Mouse (Mus musculus): ENCODE measurements around the gene Olfr481. TPM values are rescaled to one million over a fixed set of nuclear protein-coding genes. Genes with fewer than 3 reads are reported as not detected.

The Olfr481 gene
- polyA plus RNA-seq (2015; fragmentation: Nextera tagmentation; extraction: Ambion mirVana) = not detected in 2 replicates

- H3K27me3 ChIP-seq (ENCODE audit: insufficient read depth, low read length) = no peaks in the 10 kb centered on the region
- no peaks in the 10 kb centered on the region for H3K9me3 ChIP-seq (ENCODE audit: low read length)
- H3K27ac ChIP-seq (ENCODE audit: low read depth) = no peak within 1 kb of the TSS
- no peak within 1 kb of the TSS for H3K4me2 ChIP-seq (ENCODE audit: low read depth, low read length)
- DNase-seq = no peak
- no peak within 1 kb of the TSS for H3K9ac ChIP-seq (replicated peaks)
- H3K4me3 ChIP-seq (ENCODE audit: low read depth, low read length) = no peak within 1 kb of the TSS
- TF ChIP-seq CTCF (IDR thresholded peaks at IDR 0.05; ENCODE audit: low read depth) = no peak
- no peaks in the 10 kb centered on the region for H3K4me1 ChIP-seq (ENCODE audit: insufficient read depth)
- H3K36me3 ChIP-seq (replicated peaks; ENCODE audit: insufficient read depth, low read length) = no peaks in the 10 kb centered on the region
- no peak for ATAC-seq
Observed at GRCm38 (mm10) chr7:108079555-108079954, at the start of gene Olfr481. TSS of gene Olfr481 (plus strand) at chr7:108079855.

DNA sequence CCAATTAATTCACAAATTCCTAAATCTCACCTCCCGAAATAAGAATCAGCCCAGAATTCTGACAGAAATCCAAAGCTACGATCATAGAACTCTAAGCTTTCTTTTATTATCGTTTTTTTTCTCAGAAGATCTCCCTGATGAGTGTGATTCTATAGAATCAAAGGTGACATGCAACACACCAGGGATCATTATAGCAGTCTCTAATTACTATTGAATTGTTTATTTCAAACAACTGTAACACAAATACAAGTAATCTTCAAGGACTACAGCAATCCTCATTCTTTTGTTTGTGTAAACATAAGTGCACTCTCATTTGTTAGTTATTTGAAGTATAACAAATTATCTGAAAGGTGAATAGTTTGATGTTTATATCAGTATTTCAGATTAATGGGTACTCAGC is 45.8 kb upstream of the Olfr481 start, which contains the start of gene Olfr478:
TSS of gene Olfr478 (minus strand) at position 101 of the 400 bp plus-strand sequence.
- DNase-seq (no peak), ATAC-seq (no peak)
- H3K27me3 ChIP-seq (ENCODE audit: insufficient read depth, low read length) = no peaks in the 10 kb centered on the region
- 0 out of 2 replicates have a peak, but pooled peaks cover 3% of the 10 kb centered on the region for H3K9me3 ChIP-seq (ENCODE audit: low read length)
- H3K4me2 ChIP-seq (ENCODE audit: low read depth, low read length) = no peak within 1 kb of the TSS
- H3K9ac ChIP-seq (replicated peaks) = no peak within 1 kb of the TSS
- WGBS (ENCODE audit: insufficient replicate concordance) = 57% methylated on average over 3 of the region's 3 CpGs
- no peak for TF ChIP-seq EP300 (IDR thresholded peaks at IDR 0.05; ENCODE audit: low read depth)
- H3K4me1 ChIP-seq (ENCODE audit: insufficient read depth) = no peaks in the 10 kb centered on the region
- no peaks in the 10 kb centered on the region for H3K36me3 ChIP-seq (replicated peaks; ENCODE audit: insufficient read depth, low read length)
- H3K27ac ChIP-seq (ENCODE audit: low read depth) = no peak within 1 kb of the TSS
- no peak within 1 kb of the TSS for H3K4me3 ChIP-seq (ENCODE audit: low read depth, low read length)

GRCm38 (mm10) chr7:108050393-108050792 is 29.3 kb upstream of the Olfr481 start, which contains the start of gene Olfr479:
TSS of gene Olfr479 (plus strand) at chr7:108050693.
- H3K27ac ChIP-seq (ENCODE audit: low read depth) = no peak within 1 kb of the TSS
- H3K4me3 ChIP-seq (ENCODE audit: low read depth, low read length) = no peak within 1 kb of the TSS
- TF ChIP-seq CTCF (IDR thresholded peaks at IDR 0.05; ENCODE audit: low read depth) = no peak
- no peak for TF ChIP-seq EP300 (IDR thresholded peaks at IDR 0.05; ENCODE audit: low read depth)
- WGBS (ENCODE audit: insufficient replicate concordance) = 82% methylated on average over 2 of the region's 2 CpGs
- DNase-seq = no peak
- H3K9ac ChIP-seq (replicated peaks) = no peak within 1 kb of the TSS
- H3K4me1 ChIP-seq (ENCODE audit: insufficient read depth) = no peaks in the 10 kb centered on the region
- no peaks in the 10 kb centered on the region for H3K27me3 ChIP-seq (ENCODE audit: insufficient read depth, low read length)
- H3K4me2 ChIP-seq (ENCODE audit: low read depth, low read length) = no peak within 1 kb of the TSS
- no peak for ATAC-seq
- H3K9me3 ChIP-seq (ENCODE audit: low read length) = no peaks in the 10 kb centered on the region
- no peaks in the 10 kb centered on the region for H3K36me3 ChIP-seq (replicated peaks; ENCODE audit: insufficient read depth, low read length)

GRCm38 (mm10) chr7:108067246-108067645 is 12.4 kb upstream of the Olfr481 start, which contains the start of gene Olfr480:
TSS of gene Olfr480 (minus strand) at chr7:108067346.
- no peaks in the 10 kb centered on the region for H3K9me3 ChIP-seq (ENCODE audit: low read length)
- H3K36me3 ChIP-seq (replicated peaks; ENCODE audit: insufficient read depth, low read length) = no peaks in the 10 kb centered on the region
- DNase-seq (no peak), ATAC-seq (no peak)
- TF ChIP-seq EP300 (IDR thresholded peaks at IDR 0.05; ENCODE audit: low read depth) (no peak), CTCF (IDR thresholded peaks at IDR 0.05; ENCODE audit: low read depth) (no peak)
- no peak within 1 kb of the TSS for H3K4me3 ChIP-seq (ENCODE audit: low read depth, low read length)
- H3K9ac ChIP-seq (replicated peaks) = no peak within 1 kb of the TSS
- no peaks in the 10 kb centered on the region for H3K27me3 ChIP-seq (ENCODE audit: insufficient read depth, low read length)
- 57% methylated on average over 1 of the region's 1 CpGs for WGBS (ENCODE audit: insufficient replicate concordance)
- H3K4me1 ChIP-seq (ENCODE audit: insufficient read depth) = no peaks in the 10 kb centered on the region
- H3K27ac ChIP-seq (ENCODE audit: low read depth) = no peak within 1 kb of the TSS
- H3K4me2 ChIP-seq (ENCODE audit: low read depth, low read length) = no peak within 1 kb of the TSS

DNA sequence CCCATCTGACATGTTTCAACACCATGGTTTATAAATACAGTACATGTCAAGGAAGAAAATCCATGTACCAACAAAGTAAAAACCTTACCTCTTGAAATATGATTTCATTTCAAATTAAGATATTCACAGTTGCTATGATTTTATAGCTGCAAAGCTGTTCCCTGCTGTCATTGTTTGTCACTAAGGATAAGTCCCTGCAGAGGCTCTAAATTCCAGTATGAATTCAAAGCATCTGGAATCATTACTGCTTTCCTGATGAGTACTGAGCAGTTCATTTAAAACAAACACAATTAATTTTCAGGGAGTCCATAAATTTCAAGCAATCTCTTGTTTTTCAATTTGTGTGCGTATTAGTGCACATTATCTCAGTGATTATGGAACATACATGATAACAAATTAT is 17.8 kb downstream of the Olfr481 start, which contains the start of gene Olfr482:
TSS of gene Olfr482 (minus strand) at position 101 of the 400 bp plus-strand sequence.
- H3K4me3 ChIP-seq (ENCODE audit: low read depth, low read length) = no peak within 1 kb of the TSS
- WGBS (ENCODE audit: insufficient replicate concordance) = 68% methylated on average over 1 of the region's 1 CpGs
- ATAC-seq (no peak), DNase-seq (no peak)
- H3K4me2 ChIP-seq (ENCODE audit: low read depth, low read length) = no peak within 1 kb of the TSS
- TF ChIP-seq EP300 (IDR thresholded peaks at IDR 0.05; ENCODE audit: low read depth) (no peak), CTCF (IDR thresholded peaks at IDR 0.05; ENCODE audit: low read depth) (no peak)
- H3K9ac ChIP-seq (replicated peaks) = no peak within 1 kb of the TSS
- no peaks in the 10 kb centered on the region for H3K9me3 ChIP-seq (ENCODE audit: low read length)
- no peaks in the 10 kb centered on the region for H3K36me3 ChIP-seq (replicated peaks; ENCODE audit: insufficient read depth, low read length)
- H3K27me3 ChIP-seq (ENCODE audit: insufficient read depth, low read length) = no peaks in the 10 kb centered on the region
- H3K4me1 ChIP-seq (ENCODE audit: insufficient read depth) = no peaks in the 10 kb centered on the region
- no peak within 1 kb of the TSS for H3K27ac ChIP-seq (ENCODE audit: low read depth)

DNA sequence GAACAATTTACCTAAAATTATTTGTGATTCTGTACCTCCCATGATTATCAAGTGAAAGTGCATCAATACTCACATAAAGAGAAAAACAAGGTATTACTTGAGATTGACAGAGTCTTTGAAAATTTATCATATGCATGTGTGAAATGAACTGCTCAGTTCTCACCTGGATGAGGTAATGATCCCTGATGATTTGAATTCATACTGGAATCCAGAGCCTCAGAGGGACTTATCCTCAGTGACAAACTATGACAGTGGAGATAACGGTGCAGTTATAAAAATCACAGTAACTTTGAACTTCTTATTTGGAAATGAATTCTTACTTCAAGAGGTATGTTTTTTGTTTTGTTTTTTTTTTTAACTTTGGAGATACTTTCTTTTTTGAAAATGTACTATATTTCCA is 20.9 kb downstream of the Olfr481 start, which contains the start of gene Olfr483:
TSS of gene Olfr483 (plus strand) at position 301 of the 400 bp plus-strand sequence.
- 76% methylated on average over 1 of the region's 1 CpGs for WGBS (ENCODE audit: insufficient replicate concordance)

More for the DNA sequence above, 20.9 kb downstream of the Olfr481 start, which contains the start of gene Olfr483:
- Histone ChIP-seq H3K9ac (replicated peaks) (no peak within 1 kb of the TSS), H3K4me3 (ENCODE audit: low read depth, low read length) (no peak within 1 kb of the TSS), H3K9me3 (ENCODE audit: low read length) (no peaks in the 10 kb centered on the region), H3K4me2 (ENCODE audit: low read depth, low read length) (no peak within 1 kb of the TSS), H3K27me3 (ENCODE audit: insufficient read depth, low read length) (no peaks in the 10 kb centered on the region), H3K4me1 (ENCODE audit: insufficient read depth) (no peaks in the 10 kb centered on the region), H3K27ac (ENCODE audit: low read depth) (no peak within 1 kb of the TSS), H3K36me3 (replicated peaks; ENCODE audit: insufficient read depth, low read length) (no peaks in the 10 kb centered on the region)
- no peak for ATAC-seq
- no peak for DNase-seq
- no peak for TF ChIP-seq EP300 (IDR thresholded peaks at IDR 0.05; ENCODE audit: low read depth)
- TF ChIP-seq CTCF (IDR thresholded peaks at IDR 0.05; ENCODE audit: low read depth) = no peak

Measured in liver, postnatal 0 days (tissue).